Mouse (Mus musculus) kidney, postnatal 0 days (tissue): ENCODE results near the gene Fam205a2. TPM values are rescaled to one million over a fixed set of nuclear protein-coding genes. Genes with fewer than 3 reads are reported as not detected.
"Not testable (repeated sequence)": the region's sequence is repeated elsewhere in the genome, so short reads cannot be mapped to it uniquely, and the experiment has no call there.

Source experiments
- ATAC-seq: fragments of 200-750 bp; cut with Nextera tagmentation; replicated peaks from 2 replicates; pipeline ENCODE4 v1.8.0; 2017; ENCODE audit warnings: low read depth, moderate number of reproducible peaks, moderate TSS enrichment, moderate library complexity; ENCODE audit not compliant: low FRiP score
- DNase-seq: peaks from one replicate; pipeline ENCODE4 v3.0.0-alpha.2; 2016; ENCODE audit warnings: low spot score
- H3K27ac ChIP-seq: fragments of 300-500 bp; sonication (generic); 2 replicates; pipeline ENCODE4 v1.5.1; 2014; ENCODE audit warnings: mild to moderate bottlenecking
- H3K27me3 ChIP-seq: fragments of 300-500 bp; sonication (generic); 2 replicates; pipeline ENCODE4 v1.6.1; 2014; ENCODE audit warnings: low read length, mixed read lengths; ENCODE audit not compliant: insufficient read depth
- H3K36me3 ChIP-seq: fragments of 300-500 bp; sonication (generic); 2 replicates; pipeline ENCODE4 v1.6.1; 2014; ENCODE audit warnings: low read length, mixed read lengths; ENCODE audit not compliant: insufficient read depth
- H3K4me1 ChIP-seq: fragments of 300-500 bp; sonication (generic); replicated peaks from 2 replicates; pipeline ENCODE4 v1.6.1; 2014; ENCODE audit warnings: antibody characterized with exemption, low read length, mixed read lengths; ENCODE audit not compliant: insufficient read depth
- H3K4me2 ChIP-seq: fragments of 300-500 bp; sonication (generic); 2 replicates; pipeline ENCODE4 v1.6.1; 2014; ENCODE audit warnings: mild to moderate bottlenecking, low read length, moderate library complexity, mixed read lengths
- H3K4me3 ChIP-seq: fragments of 300-500 bp; sonication (generic); replicated peaks from 2 replicates; pipeline ENCODE4 v1.5.1; 2014; ENCODE audit warnings: low read depth, low read length
- H3K9ac ChIP-seq: fragments of 300-500 bp; sonication (generic); 2 replicates; pipeline ENCODE4 v1.6.1; 2014; ENCODE audit warnings: low read depth, low read length
- H3K9me3 ChIP-seq: fragments of 300-500 bp; sonication (generic); replicated peaks from 2 replicates; pipeline ENCODE4 v1.6.1; 2016; ENCODE audit warnings: low read length, inconsistent platforms, mixed read lengths
- WGBS: fragments of 180-500 bp; shearing (Covaris S2); extraction: QIAGEN DNeasy Blood & Tissue Kit; methylation state at CpG from one replicate; pipeline ENCODE4 v1.1.7; 2014; 5-methylcytosine and 5-hydroxymethylcytosine counted together
- polyA plus RNA-seq: library from polyadenylated mRNA; unstranded; fragments of >200 nt; fragmentation: Nextera tagmentation; extraction: Ambion mirVana; gene quantifications from 2 replicates; pipeline ENCODE4 v1.2.1, GENCODE M21; 2015

Fam205a2 gene
- polyA plus RNA-seq: not detected in 2 replicates

DNA sequence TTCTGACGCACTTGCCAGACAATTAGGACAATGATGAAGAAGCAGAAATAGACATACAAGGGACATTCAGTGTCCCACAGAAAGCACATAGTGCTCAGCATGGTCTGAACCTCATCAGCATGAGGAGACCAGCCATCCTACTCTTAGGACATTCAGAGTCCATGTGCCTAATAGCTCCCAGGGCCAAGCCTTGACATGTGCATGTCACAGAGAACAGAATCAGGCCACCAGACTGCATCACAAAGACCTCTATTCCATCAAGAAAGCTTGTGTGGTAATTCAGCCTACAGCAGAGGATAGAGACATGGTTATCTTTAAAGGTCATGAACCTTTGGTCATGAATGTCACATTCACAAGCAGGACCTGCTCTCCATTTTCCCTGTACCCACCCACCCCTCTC, at the start of gene Fam205a2:
Gene Fam205a2, minus strand, starts transcription at position 101 of the 400 bp plus-strand sequence.
- not testable (repeated sequence) for H3K4me1 ChIP-seq, DNase-seq, H3K9me3 ChIP-seq, H3K36me3 ChIP-seq, H3K4me2 ChIP-seq, H3K9ac ChIP-seq, H3K27ac ChIP-seq, H3K27me3 ChIP-seq, ATAC-seq, H3K4me3 ChIP-seq
- no CpG with 5 or more reads among the region's 1 CpGs for WGBS

Other genes starting within 250 kb of the Fam205a2 start
- gene Gm21953, start 233.9 kb downstream of the Fam205a2 start, polyA plus RNA-seq: not detected in 2 replicates
- not detected in 2 replicates for gene Fam205a3, start 209.8 kb downstream of the Fam205a2 start, polyA plus RNA-seq
- gene Gm21586, start 88.8 kb downstream of the Fam205a2 start, polyA plus RNA-seq: not detected in 2 replicates
- gene Gm2163, start 61.4 kb downstream of the Fam205a2 start, polyA plus RNA-seq: 0.04 and 0.05 TPM in 2 replicates
- gene Gm10591, start 84.0 kb upstream of the Fam205a2 start, polyA plus RNA-seq: 0.89 TPM in 1 of 2 replicates, not detected in the other
- gene Gm2564, start 101.5 kb upstream of the Fam205a2 start, polyA plus RNA-seq: 0.70 and 0.72 TPM in 2 replicates
- not detected in 2 replicates for gene Ccl27b, start 127.1 kb upstream of the Fam205a2 start, polyA plus RNA-seq
- gene Il11ra2, start 133.7 kb upstream of the Fam205a2 start, polyA plus RNA-seq: not detected in 2 replicates
- gene 4930578G10Rik, start 207.4 kb upstream of the Fam205a2 start, polyA plus RNA-seq: 0.46 TPM in 1 of 2 replicates, not detected in the other
- gene Ccl19, start 228.4 kb upstream of the Fam205a2 start, polyA plus RNA-seq: 0.38 and 0.71 TPM in 2 replicates
- 24.7 and 29.2 TPM in 2 replicates for gene Ccl21a, start 245.8 kb upstream of the Fam205a2 start, polyA plus RNA-seq